In genomic region chr8:34740836-34741235, GRCm38 (mm10) we compare ENCODE assay signal across 17 mouse cellular contexts.
"Had no signal": no experiment of that assay in that cellular context is flagged by ENCODE, and none has a peak within 500 bp of the region (broad histone marks: within the 10 kb centered on the region; RNA-seq: fewer than 3 reads in every experiment).

No protein-coding gene starts in this region.

- H3K4me1 ChIP-seq: midbrain, embryonic 10.5 days; midbrain, embryonic 12.5 days; neural tube, embryonic 15.5 days; stomach, embryonic 15.5 days had no signal

- H3K9ac ChIP-seq: lung, embryonic 14.5 days; midbrain, embryonic 12.5 days; neural tube, embryonic 13.5 days; neural tube, embryonic 15.5 days; stomach, embryonic 15.5 days had no signal

- H3K27me3 ChIP-seq: midbrain, embryonic 12.5 days; neural tube, embryonic 13.5 days; neural tube, embryonic 15.5 days; stomach, embryonic 15.5 days had no signal

- H3K27ac ChIP-seq: midbrain, embryonic 10.5 days; midbrain, embryonic 12.5 days; neural tube, embryonic 13.5 days; neural tube, embryonic 15.5 days; stomach, embryonic 15.5 days; stomach, postnatal 0 days had no signal

- H3K4me2 ChIP-seq: lung, embryonic 14.5 days; midbrain, embryonic 12.5 days; neural tube, embryonic 13.5 days; neural tube, embryonic 15.5 days; stomach, embryonic 15.5 days had no signal

- H3K36me3 ChIP-seq: midbrain, embryonic 10.5 days; midbrain, embryonic 12.5 days; neural tube, embryonic 13.5 days; neural tube, embryonic 15.5 days; stomach, embryonic 15.5 days had no signal

- ATAC-seq: midbrain, embryonic 16.5 days had no signal

- H3K9me3 ChIP-seq: midbrain, embryonic 10.5 days; midbrain, embryonic 12.5 days; neural tube, embryonic 13.5 days; neural tube, embryonic 15.5 days; stomach, embryonic 15.5 days had no signal

- H3K4me3 ChIP-seq: midbrain, embryonic 10.5 days; midbrain, embryonic 12.5 days; myocyte; neural tube, embryonic 13.5 days; neural tube, embryonic 15.5 days; stomach, embryonic 15.5 days had no signal

- DNase-seq: lung, embryonic 14.5 days; lung, postnatal 10 days; lung, postnatal 4 days; midbrain, embryonic 14.5 days; retina, postnatal 1 day; right cerebral cortex, adult 18-20 months; right cerebral cortex, postnatal 25 days; right cerebral cortex, postnatal 4 days; spleen, adult 18-20 months had no signal
